Mouse (Mus musculus) left cerebral cortex, postnatal 25 days (tissue): ENCODE data around the gene 1500009C09Rik. TPM values are rescaled to one million over a fixed set of nuclear protein-coding genes. Genes with fewer than 3 reads are reported as not detected.

Experiments
- DNase-seq, 2 experiments: peaks; one replicate each; pipeline ENCODE4 v3.0.0; 2022; ENCODE audit warnings: low spot score in 2 of 2, mixed read lengths in 1 of 2
- intact Hi-C: fragments of 180-260 bp; cut with DNase I; formaldehyde crosslinking; loops from one replicate; pipeline ENCODE4 v1.15.1; 2025
- total RNA-seq, 2 experiments: library from RNA; stranded (reverse); gene quantifications; 2 replicates each; pipeline ENCODE4 v1.2.3; 2021

The 1500009C09Rik gene
- 100 to 1,000 TPM in 1 of 2 experiments, 10 to 100 TPM in 1; 99.5 to 102 TPM for total RNA-seq

DNA sequence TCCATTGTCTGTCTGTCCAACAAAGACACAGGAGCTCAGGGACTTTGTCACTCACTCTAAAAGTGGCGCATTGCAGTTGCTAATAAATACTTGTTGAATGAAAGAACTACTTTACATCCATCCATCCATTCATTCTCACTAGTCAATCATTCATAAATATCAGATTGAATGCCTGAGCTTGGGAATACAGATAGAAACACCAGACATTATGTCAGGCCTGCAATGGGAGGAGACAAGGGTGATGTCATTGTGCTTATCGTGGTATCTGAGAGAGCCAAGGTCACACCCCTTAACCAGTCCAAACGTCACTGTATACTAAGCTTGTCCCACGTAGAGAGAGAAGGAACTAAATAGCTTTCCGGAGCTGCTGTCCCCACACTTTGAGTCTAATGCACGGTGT is at the start of gene 1500009C09Rik:
Gene 1500009C09Rik, plus strand, starts transcription at position 301 of the 400 bp plus-strand sequence.
- intact Hi-C loops, result no loop called here
- DNase-seq, result no peak

GRCm38 (mm10) chr15:82203090-82203489 is 49.1 kb upstream of the 1500009C09Rik start:
- intact Hi-C loops, result no loop called here
- no peak for DNase-seq

GRCm38 (mm10) chr15:82203611-82204351 is 48.4 kb upstream of the 1500009C09Rik start:
- no peak for DNase-seq
- intact Hi-C loops, result no loop called here

- DNase-seq, result no peak
- intact Hi-C loops, result no loop called here
These were observed 47.4 kb upstream of the 1500009C09Rik start for GRCm38 (mm10) chr15:82204680-82205371.

DNA sequence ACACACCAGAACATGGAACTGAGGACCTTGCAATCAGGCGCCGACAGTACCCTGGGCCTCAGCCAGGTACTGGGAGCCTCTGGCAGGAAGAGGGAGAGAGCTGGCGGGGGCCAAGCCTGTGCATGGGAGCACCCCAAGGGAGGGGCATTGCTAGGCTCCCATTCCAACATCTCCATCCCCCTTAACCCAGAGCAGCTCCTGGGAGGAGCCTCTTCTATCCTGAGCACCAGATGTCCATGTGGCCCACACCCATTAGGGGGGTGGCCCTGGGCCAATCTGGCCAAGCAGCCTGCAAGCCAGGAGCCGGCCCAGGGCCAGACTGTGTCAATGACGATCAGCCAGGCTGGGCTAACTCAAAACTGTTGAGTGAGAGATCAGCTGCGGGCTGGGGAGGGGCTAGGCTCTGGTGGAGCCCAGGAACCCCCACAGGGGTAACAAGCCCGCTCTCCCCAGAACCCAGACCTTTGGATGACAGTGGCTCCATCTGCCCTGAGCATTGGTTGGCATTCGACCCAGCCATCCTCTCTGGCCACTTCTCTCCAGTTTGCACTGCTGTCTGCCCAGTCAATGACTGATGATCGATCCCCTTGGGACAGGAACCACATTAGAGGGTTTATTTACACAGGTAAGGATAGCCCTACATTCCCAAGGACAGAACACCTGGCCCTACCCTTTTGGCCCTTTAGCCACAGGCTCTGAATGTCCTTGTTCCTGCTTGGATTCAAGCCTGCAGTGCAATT is 45.7 kb upstream of the 1500009C09Rik start:
- DNase-seq, result peak in 1 of 2 experiments; percentile 28
- intact Hi-C loops, result no loop called here

DNA sequence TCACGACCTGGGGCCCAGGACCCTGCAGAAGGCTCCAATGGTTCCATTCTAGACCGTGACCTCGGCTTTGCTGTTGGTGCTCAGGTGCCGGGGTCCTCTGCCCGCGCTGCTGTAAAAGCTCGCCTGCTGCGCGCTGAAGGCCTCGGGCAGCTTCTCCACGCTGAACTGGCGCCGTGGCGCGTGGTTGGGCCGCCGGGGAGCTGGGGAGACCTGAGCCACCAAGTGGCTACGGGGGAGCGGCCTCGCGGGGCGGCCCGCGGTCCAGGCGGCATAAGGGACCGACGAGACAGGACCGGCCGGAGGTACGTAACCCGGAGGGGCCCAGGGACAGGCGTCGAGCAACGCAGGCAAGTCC is 45.1 kb upstream of the 1500009C09Rik start:
- intact Hi-C loops, result no loop called here
- no peak for DNase-seq

DNA sequence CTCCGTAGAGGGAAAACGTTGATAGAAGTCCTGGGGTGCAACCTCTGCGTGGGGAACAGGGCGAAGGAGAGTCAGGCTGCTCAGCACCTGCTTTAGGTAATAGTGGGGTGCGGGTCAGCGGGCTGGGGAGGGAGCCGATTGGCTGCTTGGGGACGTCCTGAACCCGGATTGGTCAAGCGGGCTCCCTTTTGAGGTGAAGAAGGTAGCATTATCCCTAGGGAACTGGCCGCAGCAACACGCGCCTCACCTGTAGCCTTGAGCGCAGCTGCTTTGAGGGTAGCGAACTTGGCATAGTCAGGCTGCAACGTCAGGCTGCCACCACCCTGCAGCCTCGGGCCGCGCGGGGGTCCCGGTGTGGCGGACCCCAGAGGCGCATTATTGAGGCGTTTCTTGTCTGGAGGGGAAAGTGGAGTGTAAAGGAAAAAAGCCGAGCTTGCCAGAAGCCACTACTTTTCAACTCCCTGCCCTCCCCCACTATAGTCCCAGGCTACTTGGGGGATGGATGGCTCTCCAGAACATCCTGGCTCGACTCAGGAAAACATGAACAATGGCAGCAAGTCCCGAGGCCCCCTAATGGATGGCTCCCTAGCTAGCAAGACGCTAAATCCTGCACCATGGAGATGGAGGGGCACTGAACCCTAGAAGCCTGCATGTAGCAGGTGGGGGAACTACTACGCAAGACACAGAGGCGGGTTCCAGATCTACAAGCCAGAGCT is 44.5 kb upstream of the 1500009C09Rik start:
- intact Hi-C loops, result no loop called here
- no peak for DNase-seq

DNA sequence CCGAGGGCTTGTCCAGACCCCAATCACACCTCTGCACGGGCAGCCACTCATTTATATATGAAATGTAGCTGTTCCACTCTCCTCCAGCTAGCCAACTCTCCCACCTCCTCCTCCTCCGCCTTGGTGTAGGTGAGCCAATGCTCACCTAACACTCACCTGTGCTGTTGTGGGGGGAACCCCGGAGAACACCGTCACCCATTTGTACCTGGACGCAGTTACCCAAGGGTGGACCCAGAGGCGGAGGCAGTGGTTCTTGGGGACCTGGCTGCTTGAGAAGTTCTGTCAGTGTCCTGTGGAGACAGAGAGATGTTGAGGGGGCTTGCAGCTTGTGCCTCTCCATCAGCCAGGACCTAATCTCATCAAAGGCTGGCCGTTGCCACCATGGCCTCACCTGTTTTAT is 43.9 kb upstream of the 1500009C09Rik start:
- intact Hi-C loops, result no loop called here
- DNase-seq, result no peak

DNA sequence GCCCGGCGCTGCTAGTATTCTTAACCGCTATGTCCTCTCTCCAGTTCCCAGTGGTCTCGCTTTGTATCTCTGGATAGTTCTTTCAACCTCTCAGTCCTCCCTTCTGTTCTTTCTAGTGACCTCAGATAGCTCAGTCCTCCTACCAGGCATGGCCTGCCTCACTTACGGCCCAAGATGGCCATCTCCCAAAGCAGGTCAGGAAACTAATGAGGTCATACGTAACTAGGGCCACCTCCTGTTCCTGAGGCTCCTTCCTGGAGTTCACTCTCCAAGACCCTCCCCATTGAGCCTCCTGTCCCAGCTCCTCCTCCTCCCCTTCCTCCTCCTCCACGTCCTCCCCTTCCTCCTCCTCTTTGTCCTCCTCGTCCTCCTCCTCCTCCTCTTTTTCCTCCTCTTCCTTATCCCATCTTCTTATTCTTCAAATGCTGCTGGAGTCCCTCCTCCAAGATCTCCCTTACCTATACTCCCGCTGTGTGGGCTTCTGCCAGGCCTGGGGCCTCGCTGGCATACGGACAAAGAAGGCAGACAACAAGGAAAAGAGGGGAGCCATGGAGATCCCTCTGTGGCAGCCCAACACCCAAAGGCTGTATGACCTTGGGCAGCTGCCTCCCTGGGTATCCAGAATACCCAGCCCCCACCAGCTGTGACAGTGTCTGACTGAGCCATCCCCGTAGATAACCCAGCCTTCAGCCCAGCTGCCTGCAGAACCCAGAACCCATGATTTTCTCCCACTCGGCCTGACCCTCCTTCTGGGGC is 42.7 kb upstream of the 1500009C09Rik start:
- no peak for DNase-seq
- intact Hi-C loops, result no loop called here

DNA sequence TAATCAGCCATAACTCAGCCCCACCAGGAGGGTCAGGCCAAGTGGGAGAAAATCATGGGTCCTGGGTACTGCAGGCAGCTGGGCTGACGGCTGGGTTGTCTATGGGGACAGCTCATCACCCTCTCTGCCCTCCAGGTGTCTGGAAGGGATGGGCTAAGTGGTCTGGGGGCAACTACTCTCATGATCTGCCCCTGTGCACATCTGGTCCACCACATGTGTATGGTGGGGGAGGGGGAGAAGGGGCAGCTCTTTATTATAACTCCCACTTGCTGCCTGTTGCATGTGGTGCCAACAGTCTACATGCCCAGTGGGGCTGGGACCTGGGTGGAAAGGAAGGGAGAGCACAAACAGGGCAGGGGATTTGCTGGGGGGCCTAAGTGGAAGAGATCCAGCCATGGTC is 41.4 kb upstream of the 1500009C09Rik start:
- intact Hi-C loops, result no loop called here
- no peak for DNase-seq

- intact Hi-C loops, result no loop called here
- DNase-seq, result no peak
These were observed 40.9 kb upstream of the 1500009C09Rik start for GRCm38 (mm10) chr15:82211281-82211680.

DNA sequence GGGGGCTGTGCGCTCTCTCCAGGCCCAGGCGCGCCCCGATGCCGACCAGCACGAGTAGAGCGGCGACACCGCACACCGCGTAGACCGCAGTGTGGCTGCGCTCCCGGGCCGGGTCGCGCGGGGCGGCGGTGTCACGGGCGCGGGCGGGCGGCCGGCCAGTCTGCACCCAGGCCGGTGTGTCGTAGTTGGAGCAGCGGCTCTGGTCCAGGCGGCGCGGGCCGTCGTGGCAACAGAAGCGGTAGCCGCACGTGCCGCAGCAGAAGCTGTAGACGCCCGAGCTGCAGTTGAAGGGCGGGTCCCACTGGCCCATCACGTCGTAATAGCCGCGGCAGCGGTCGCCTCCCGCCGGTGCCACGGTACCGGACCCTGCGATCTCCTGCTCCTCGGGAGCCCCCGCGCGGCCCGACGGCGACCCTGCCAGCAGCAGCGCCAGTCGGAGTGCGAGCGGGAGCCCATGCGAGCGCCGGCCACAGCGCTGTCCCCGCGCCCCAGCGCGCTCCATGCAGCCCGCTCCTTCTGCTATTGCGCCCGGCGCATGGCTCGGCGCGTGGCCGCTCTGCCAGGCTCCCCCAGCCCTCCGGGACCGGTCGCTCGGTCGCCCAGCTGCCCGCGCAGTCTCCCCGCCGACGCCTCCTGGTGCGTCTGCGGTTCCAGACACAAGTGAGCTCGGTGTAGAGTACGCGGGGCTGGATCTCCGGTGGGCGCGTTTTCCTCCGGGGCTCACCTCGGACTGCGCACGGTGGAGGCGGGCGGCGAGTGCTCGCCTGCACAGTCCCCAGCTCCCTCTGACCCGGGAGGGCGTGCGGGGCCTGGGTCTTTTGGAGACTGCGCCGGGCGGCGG is 40.1 kb upstream of the 1500009C09Rik start:
- DNase-seq, result no peak
- intact Hi-C loops, result no loop called here

DNA sequence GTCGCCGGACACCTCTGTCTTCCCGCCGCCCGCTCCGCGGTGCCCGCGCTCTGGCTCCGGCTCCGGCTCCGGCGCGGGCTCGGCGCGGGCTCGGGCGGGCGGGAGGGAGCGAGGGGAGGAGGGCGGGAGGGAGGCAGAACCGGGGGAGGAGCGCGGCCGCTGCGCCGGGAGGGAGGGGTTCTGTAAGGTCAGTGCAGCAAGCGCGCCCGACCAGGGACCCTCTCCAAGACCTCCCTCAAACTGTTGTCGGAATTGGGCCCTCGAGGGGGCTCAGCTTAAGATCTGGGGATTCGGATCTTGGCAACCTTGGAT is 39.5 kb upstream of the 1500009C09Rik start, which contains the start of gene Shisa8:
Gene Shisa8, minus strand, starts transcription at position 64 of the 312 bp plus-strand sequence.
- no peak for DNase-seq
- intact Hi-C loops, result no loop called here

GRCm38 (mm10) chr15:82213222-82213621 is 39.0 kb upstream of the 1500009C09Rik start:
- no peak for DNase-seq
- intact Hi-C loops, result no loop called here

DNA sequence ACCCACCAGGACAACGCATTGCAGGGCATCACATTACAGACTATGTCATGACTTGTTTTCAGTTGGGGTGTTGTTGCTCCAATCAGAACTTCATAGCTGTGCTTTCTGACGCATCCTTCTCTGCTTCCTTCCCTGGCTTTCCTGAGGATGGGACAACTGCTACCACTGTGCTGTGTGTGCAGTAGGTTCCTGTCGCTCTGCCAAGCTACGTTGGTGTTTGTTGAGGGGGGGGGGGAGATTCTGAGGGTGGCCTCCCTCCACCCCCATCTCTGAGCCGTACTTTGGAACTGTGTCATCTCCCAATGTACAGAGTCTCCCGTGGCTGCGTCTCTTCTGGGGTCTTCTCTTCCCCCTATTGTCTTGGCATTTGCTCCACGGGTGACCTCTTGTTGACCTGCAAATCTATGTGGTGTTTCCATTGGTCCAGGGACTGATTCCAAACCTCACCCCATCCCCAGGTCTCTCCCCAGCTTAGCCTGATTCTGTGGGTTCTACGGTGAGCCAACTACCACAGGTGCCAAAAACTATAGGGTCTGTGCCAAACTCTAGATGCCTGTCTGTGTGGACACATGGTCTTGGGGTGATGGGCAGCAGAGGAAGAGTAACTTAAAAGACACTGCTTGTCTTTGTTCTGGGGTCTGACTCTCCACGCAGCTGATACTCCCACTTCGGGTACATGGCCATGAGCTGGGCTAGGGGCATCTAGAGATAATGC is 36.7 kb upstream of the 1500009C09Rik start:
- intact Hi-C loops, result no loop called here
- peak in 1 of 2 experiments; percentile 33 for DNase-seq

- intact Hi-C loops, result no loop called here
- DNase-seq, result no peak
These were observed 35.9 kb upstream of the 1500009C09Rik start for GRCm38 (mm10) chr15:82216142-82216827.

GRCm38 (mm10) chr15:82217039-82217438 is 35.2 kb upstream of the 1500009C09Rik start:
- intact Hi-C loops, result no loop called here
- DNase-seq, result no peak
